Mouse (Mus musculus) heart, adult 2 months (tissue): ENCODE results near the gene Pum3.

Source experiments
- CTCF ChIP-seq: fragments of 200-600 bp; IDR thresholded peaks from 2 replicates; pipeline ENCODE4 v1.8.1; 2022; ENCODE audit warnings: antibody characterized with exemption, mild to moderate bottlenecking, moderate library complexity
- EP300 ChIP-seq: fragments of 200-500 bp; IDR thresholded peaks from 2 replicates; pipeline ENCODE4 v1.6.1; 2011; ENCODE audit warnings: low read depth, low read length, control low read depth; ENCODE audit not compliant: insufficient read depth

DNA sequence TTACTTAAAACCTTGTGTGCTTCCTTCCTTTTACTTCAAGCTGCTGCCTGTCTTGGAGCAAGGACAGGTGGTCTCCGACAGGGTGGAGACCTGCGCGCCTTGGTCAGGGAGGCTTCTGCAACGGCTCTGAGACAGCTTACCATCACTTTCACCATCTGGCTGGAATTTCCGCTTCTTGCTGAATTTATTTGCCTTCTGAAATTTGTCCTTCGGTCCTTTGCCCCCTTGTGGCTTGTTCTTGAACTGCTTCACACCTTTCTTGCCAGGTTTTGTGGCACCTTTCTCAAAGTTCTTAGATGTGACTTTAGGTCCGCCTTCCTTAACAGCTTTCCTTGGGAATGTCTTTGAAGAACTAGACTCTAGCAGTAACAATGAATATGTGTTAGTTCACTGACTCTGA is 4.0 kb downstream of the Pum3 start:
- TF ChIP-seq CTCF (peak; percentile 74), EP300 (no peak)
